Mouse (Mus musculus) testis, adult 2 months (tissue): ENCODE data around the gene Gm45021. TPM values are rescaled to one million over a fixed set of nuclear protein-coding genes. Genes with fewer than 3 reads are reported as not detected.

Source experiments
- H3K27ac ChIP-seq: fragments of 200-500 bp; 2 replicates; pipeline ENCODE4 v1.5.1; 2012; ENCODE audit warnings: low read depth, low read length; ENCODE audit not compliant: control insufficient read depth, insufficient read depth
- H3K27me3 ChIP-seq: fragments of 200-500 bp; 2 replicates; pipeline ENCODE4 v1.6.1; 2012; ENCODE audit warnings: mild to moderate bottlenecking, low read length, moderate library complexity; ENCODE audit not compliant: control insufficient read depth, insufficient read depth
- H3K36me3 ChIP-seq: fragments of 200-500 bp; 2 replicates; pipeline ENCODE4 v1.6.1; 2012; ENCODE audit warnings: mild to moderate bottlenecking, low read length; ENCODE audit not compliant: control insufficient read depth, insufficient read depth
- H3K4me1 ChIP-seq: fragments of 200-500 bp; 2 replicates; pipeline ENCODE4 v1.6.1; 2012; ENCODE audit warnings: low read length; ENCODE audit not compliant: control insufficient read depth, insufficient read depth
- H3K4me3 ChIP-seq: fragments of 200-500 bp; 2 replicates; pipeline ENCODE4 v1.5.1; 2012; ENCODE audit warnings: low read depth, mild to moderate bottlenecking, low read length, moderate library complexity, mixed read lengths; ENCODE audit not compliant: control insufficient read depth
- CTCF ChIP-seq: fragments of 200-500 bp; IDR thresholded peaks from 2 replicates; pipeline ENCODE4 v1.5.1; 2012; ENCODE audit warnings: low read depth, mild to moderate bottlenecking, inconsistent platforms, low read length, moderate library complexity; ENCODE audit not compliant: control insufficient read depth, insufficient read depth, insufficient replicate concordance
- POLR2A ChIP-seq: fragments of 200-500 bp; IDR thresholded peaks from 2 replicates; pipeline ENCODE4 v1.6.1; 2012; ENCODE audit warnings: low read depth, mild to moderate bottlenecking, inconsistent platforms, low read length, moderate library complexity; ENCODE audit not compliant: control insufficient read depth
- polyA plus RNA-seq: library from polyadenylated mRNA; depleted of rRNA; stranded (reverse); fragments of >200 nt; gene quantifications from 2 replicates; pipeline ENCODE4 v1.2.3, GENCODE M21; 2012

Gm45021 gene
- polyA plus RNA-seq, 1 experiment = not detected

GRCm38 (mm10) chr6:48641391-48641790 lies 52.0 kb downstream of the Gm45021 start:
- Histone ChIP-seq H3K4me3 (no peak overlapping the region), H3K27ac (no peak overlapping the region), H3K36me3 (no peaks in the 10 kb centered on the region), H3K4me1 (no peaks in the 10 kb centered on the region; the same call in 1 of the 2 replicates), H3K27me3 (no peaks in the 10 kb centered on the region)
- TF ChIP-seq POLR2A (no peak), CTCF (no peak)

GRCm38 (mm10) chr6:48642764-48643292 lies 53.4 kb downstream of the Gm45021 start:
- H3K27me3 ChIP-seq = no peaks in the 10 kb centered on the region
- H3K4me1 ChIP-seq = no peaks in the 10 kb centered on the region; the same call in 1 of the 2 replicates
- no peak overlapping the region for H3K27ac ChIP-seq
- no peak overlapping the region for H3K4me3 ChIP-seq
- no peak for TF ChIP-seq POLR2A
- no peak for TF ChIP-seq CTCF
- H3K36me3 ChIP-seq = no peaks in the 10 kb centered on the region

- H3K4me3 ChIP-seq = no peak overlapping the region
- no peaks in the 10 kb centered on the region; the same call in 1 of the 2 replicates for H3K4me1 ChIP-seq
- H3K27ac ChIP-seq = no peak overlapping the region
- no peaks in the 10 kb centered on the region for H3K27me3 ChIP-seq
- no peaks in the 10 kb centered on the region for H3K36me3 ChIP-seq
- TF ChIP-seq POLR2A (no peak), CTCF (peak; percentile 71; the same call in 1 of the 2 replicates)
Observed at GRCm38 (mm10) chr6:48645660-48646308, 56.4 kb downstream of the Gm45021 start.

- Histone ChIP-seq H3K27ac (no peak overlapping the region), H3K36me3 (no peaks in the 10 kb centered on the region), H3K4me1 (no peaks in the 10 kb centered on the region; the same call in 1 of the 2 replicates), H3K4me3 (no peak overlapping the region), H3K27me3 (no peaks in the 10 kb centered on the region)
- TF ChIP-seq POLR2A (no peak), CTCF (no peak)
Observed at GRCm38 (mm10) chr6:48646309-48646690, 56.9 kb downstream of the Gm45021 start.

- H3K27ac ChIP-seq = no peak within 1 kb of the TSS
- TF ChIP-seq CTCF = peak; percentile 19; the same call in 1 of the 2 replicates
- no peak for TF ChIP-seq POLR2A
- H3K36me3 ChIP-seq = no peaks in the 10 kb centered on the region
- no peaks in the 10 kb centered on the region; the same call in 1 of the 2 replicates for H3K4me1 ChIP-seq
- H3K27me3 ChIP-seq = no peaks in the 10 kb centered on the region
- H3K4me3 ChIP-seq = no peak within 1 kb of the TSS
Observed at GRCm38 (mm10) chr6:48646995-48647394, 57.6 kb downstream of the Gm45021 start, which contains the start of gene Gimap8. TSS of gene Gimap8 (plus strand) at chr6:48647234.

- no peaks in the 10 kb centered on the region; the same call in 1 of the 2 replicates for H3K4me1 ChIP-seq
- no peaks in the 10 kb centered on the region for H3K36me3 ChIP-seq
- no peak overlapping the region for H3K27ac ChIP-seq
- H3K27me3 ChIP-seq = no peaks in the 10 kb centered on the region
- H3K4me3 ChIP-seq = no peak overlapping the region
- TF ChIP-seq POLR2A (no peak), CTCF (no peak)
Observed at GRCm38 (mm10) chr6:48647611-48648010, 58.2 kb downstream of the Gm45021 start.

- no peak overlapping the region for H3K4me3 ChIP-seq
- H3K4me1 ChIP-seq = no peaks in the 10 kb centered on the region; the same call in 1 of the 2 replicates
- no peak overlapping the region for H3K27ac ChIP-seq
- no peaks in the 10 kb centered on the region for H3K27me3 ChIP-seq
- no peaks in the 10 kb centered on the region for H3K36me3 ChIP-seq
- TF ChIP-seq POLR2A = no peak
- no peak for TF ChIP-seq CTCF
Observed at GRCm38 (mm10) chr6:48648779-48649178, 59.4 kb downstream of the Gm45021 start.
